Mouse (Mus musculus) olfactory bulb, adult 2 months (tissue): Measurements from ENCODE around the gene Stxbp4.

ENCODE experiments used
- CTCF ChIP-seq: fragments of 200-500 bp; IDR thresholded peaks from 2 replicates; pipeline ENCODE4 v1.5.1; 2012; ENCODE audit warnings: low read depth, mild to moderate bottlenecking, low read length, moderate library complexity; ENCODE audit not compliant: insufficient read depth
- POLR2A ChIP-seq: fragments of 200-500 bp; IDR thresholded peaks from 2 replicates; pipeline ENCODE4 v1.6.1; 2012; ENCODE audit warnings: mild to moderate bottlenecking, low read depth, low read length, moderate library complexity; ENCODE audit not compliant: insufficient read depth

GRCm38 (mm10) chr11:90538636-90539263 is 99.1 kb downstream of the Stxbp4 start:
- no peak for TF ChIP-seq POLR2A
- TF ChIP-seq CTCF, result no peak
